Mouse (Mus musculus): ENCODE measurements at regions not wholly inside any gene's neighbourhood (a gene's known extent, or its start where the extent isn't known, plus 50 kb on each side); places are given as distances from the start of the nearest gene placed in this dataset.

GRCm38 (mm10) chr17:64529296-64529994 is 71.1 kb upstream of the Man2a1 start:
- Histone ChIP-seq H3K36me3 (ENCODE audit: inconsistent target) (no peaks in the 10 kb centered on the region), H3K4me3 (ENCODE audit: inconsistent target) (no peak overlapping the region), H3K79me2 (ENCODE audit: inconsistent target) (no peaks in the 10 kb centered on the region), H3K27ac (no peak overlapping the region)
- WGBS (ENCODE audit: missing documents), result 78% methylated on average over 14 of the region's 14 CpGs

- H3K79me2 ChIP-seq (ENCODE audit: inconsistent target), result no peaks in the 10 kb centered on the region
- H3K36me3 ChIP-seq (ENCODE audit: inconsistent target), result no peaks in the 10 kb centered on the region
- H3K4me3 ChIP-seq (ENCODE audit: inconsistent target), result no peak overlapping the region
- WGBS (ENCODE audit: missing documents), result 38% methylated on average over 7 of the region's 7 CpGs
- no peak overlapping the region for H3K27ac ChIP-seq
These were observed 69.4 kb upstream of the Man2a1 start for GRCm38 (mm10) chr17:64531150-64531549.

- 84% methylated on average over 4 of the region's 4 CpGs for WGBS (ENCODE audit: missing documents)
- no peak overlapping the region for H3K4me3 ChIP-seq (ENCODE audit: inconsistent target)
- no peaks in the 10 kb centered on the region for H3K79me2 ChIP-seq (ENCODE audit: inconsistent target)
These were observed 66.2 kb upstream of the Man2a1 start for GRCm38 (mm10) chr17:64534323-64534722.

GRCm38 (mm10) chr17:64538520-64538953 is 62.0 kb upstream of the Man2a1 start:
- no peaks in the 10 kb centered on the region for H3K36me3 ChIP-seq (ENCODE audit: inconsistent target)
- H3K27ac ChIP-seq, result no peak overlapping the region
- H3K4me3 ChIP-seq (ENCODE audit: inconsistent target), result no peak overlapping the region
- 58% methylated on average over 10 of the region's 10 CpGs for whole genome bisulfite sequencing (ENCODE audit: missing documents)
- no peaks in the 10 kb centered on the region for H3K79me2 ChIP-seq (ENCODE audit: inconsistent target)

More at GRCm38 (mm10) chr17:64534323-64534722, 66.2 kb upstream of the Man2a1 start:
- no peak overlapping the region for H3K27ac ChIP-seq
- no peaks in the 10 kb centered on the region for H3K36me3 ChIP-seq (ENCODE audit: inconsistent target)

- H3K4me3 ChIP-seq (ENCODE audit: inconsistent target), result no peak overlapping the region
- H3K27ac ChIP-seq, result no peak overlapping the region
- no peaks in the 10 kb centered on the region for H3K36me3 ChIP-seq (ENCODE audit: inconsistent target)
- H3K79me2 ChIP-seq (ENCODE audit: inconsistent target), result no peaks in the 10 kb centered on the region
- 94% methylated on average over 8 of the region's 8 CpGs for WGBS (ENCODE audit: missing documents)
These were observed 60.1 kb upstream of the Man2a1 start for GRCm38 (mm10) chr17:64540411-64540810.

GRCm38 (mm10) chr17:64548536-64548935 is 52.0 kb upstream of the Man2a1 start:
- WGBS (ENCODE audit: missing documents), result 64% methylated on average over 7 of the region's 7 CpGs
- Histone ChIP-seq H3K79me2 (ENCODE audit: inconsistent target) (no peaks in the 10 kb centered on the region), H3K36me3 (ENCODE audit: inconsistent target) (no peaks in the 10 kb centered on the region), H3K4me3 (ENCODE audit: inconsistent target) (no peak overlapping the region), H3K27ac (no peak overlapping the region)

GRCm38 (mm10) chr17:64550034-64550433 is 50.5 kb upstream of the Man2a1 start:
- Histone ChIP-seq H3K36me3 (ENCODE audit: inconsistent target) (no peaks in the 10 kb centered on the region), H3K79me2 (ENCODE audit: inconsistent target) (no peaks in the 10 kb centered on the region), H3K27ac (no peak overlapping the region), H3K4me3 (ENCODE audit: inconsistent target) (no peak overlapping the region)
- 94% methylated on average over 6 of the region's 6 CpGs for WGBS (ENCODE audit: missing documents)
